Mouse (Mus musculus) forebrain, embryonic 10.5 days (tissue): Measurements from ENCODE around the gene Zc3h10. TPM values are rescaled to one million over a fixed set of nuclear protein-coding genes. Genes with fewer than 3 reads are reported as not detected.
"Not testable (repeated sequence)": the region's sequence is repeated elsewhere in the genome, so short reads cannot be mapped to it uniquely, and the experiment has no call there.

Experiments used
- DNase-seq: peaks from one replicate; pipeline ENCODE4 v3.0.0-alpha.2; 2017; ENCODE audit warnings: low spot score; ENCODE audit errors: extremely low spot score
- H3K27ac ChIP-seq: fragments of 300-500 bp; sonication (generic); 2 replicates; pipeline ENCODE4 v1.5.1; 2016; ENCODE audit warnings: mild to moderate bottlenecking
- H3K27me3 ChIP-seq: fragments of 300-500 bp; sonication (generic); 2 replicates; pipeline ENCODE4 v1.6.1; 2016; ENCODE audit warnings: mild to moderate bottlenecking; ENCODE audit not compliant: poor library complexity, severe bottlenecking
- H3K36me3 ChIP-seq: fragments of 300-500 bp; sonication (generic); replicated peaks from 2 replicates; pipeline ENCODE4 v1.6.1; 2016; ENCODE audit warnings: mild to moderate bottlenecking, moderate library complexity
- H3K4me1 ChIP-seq: fragments of 300-500 bp; sonication (generic); 2 replicates; pipeline ENCODE4 v1.6.1; 2016
- H3K4me3 ChIP-seq: fragments of 300-500 bp; sonication (generic); 2 replicates; pipeline ENCODE4 v1.5.1; 2016; ENCODE audit warnings: mild to moderate bottlenecking, moderate library complexity
- H3K9me3 ChIP-seq: fragments of 300-500 bp; sonication (generic); 2 replicates; pipeline ENCODE4 v1.6.1; 2016; ENCODE audit warnings: mild to moderate bottlenecking, moderate library complexity
- WGBS: fragments of 180-500 bp; shearing (Covaris S2); methylation state at CpG from one replicate; pipeline ENCODE4 v1.1.7; 2016; 5-methylcytosine and 5-hydroxymethylcytosine counted together
- polyA plus RNA-seq: library from polyadenylated mRNA; unstranded; fragments of >200 nt; fragmentation: Nextera tagmentation; extraction: Ambion mirVana; gene quantifications from 2 replicates; pipeline ENCODE4 v1.2.1, GENCODE M21; 2016

The Zc3h10 gene
- polyA plus RNA-seq, 1 experiment from 2014 or later = 11.8 TPM

DNA sequence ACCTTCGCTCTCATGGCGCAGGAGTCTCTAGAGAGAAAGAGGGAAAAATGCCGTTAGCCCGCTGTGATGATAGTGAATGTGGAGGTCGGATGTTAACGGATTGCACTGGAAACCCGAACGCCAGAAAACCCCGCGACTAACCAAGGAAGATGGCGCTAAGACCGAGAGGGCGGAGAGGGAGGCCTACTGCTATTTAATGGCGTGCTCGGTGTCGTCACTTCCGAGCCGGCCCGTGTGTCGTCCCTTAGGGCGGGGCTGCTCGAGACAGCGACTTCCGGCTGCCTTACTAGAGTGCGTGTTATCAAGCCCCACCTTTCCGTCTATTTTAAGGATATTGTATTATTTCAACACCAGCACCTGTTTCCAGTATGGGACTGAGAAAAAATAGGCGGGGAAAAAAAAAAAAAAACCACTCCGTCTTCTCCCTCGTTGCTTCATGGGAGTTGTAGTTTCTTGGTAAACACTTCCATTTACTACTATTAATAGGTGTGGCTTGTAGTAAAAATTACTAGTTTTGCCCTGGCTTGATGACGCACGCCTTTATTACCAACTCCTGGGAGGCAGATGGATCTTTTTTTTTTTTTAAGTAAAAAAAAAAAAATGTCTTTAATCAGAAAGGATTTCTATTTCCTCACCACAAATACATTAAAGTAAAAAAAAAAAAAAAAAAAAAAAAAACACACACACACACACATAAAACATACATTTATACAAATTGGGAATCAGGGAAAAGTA is 1.5 kb upstream of the Zc3h10 start, which contains the start of gene Rpl41:
TSS of gene Rpl41 (minus strand) at position 359 of the 735 bp plus-strand sequence.
- no peaks in the 10 kb centered on the region for H3K27me3 ChIP-seq
- peaks cover 27% of the 10 kb centered on the region for H3K36me3 ChIP-seq
- DNase-seq = peak; percentile 92
- H3K4me3 ChIP-seq = peak within 1 kb of the TSS; percentile 71
- peak within 1 kb of the TSS; percentile 96 for H3K27ac ChIP-seq
- no peaks in the 10 kb centered on the region for H3K9me3 ChIP-seq
- H3K4me1 ChIP-seq = peaks cover 29% of the 10 kb centered on the region
- WGBS = under 1% methylated on average over 31 of the region's 31 CpGs

DNA sequence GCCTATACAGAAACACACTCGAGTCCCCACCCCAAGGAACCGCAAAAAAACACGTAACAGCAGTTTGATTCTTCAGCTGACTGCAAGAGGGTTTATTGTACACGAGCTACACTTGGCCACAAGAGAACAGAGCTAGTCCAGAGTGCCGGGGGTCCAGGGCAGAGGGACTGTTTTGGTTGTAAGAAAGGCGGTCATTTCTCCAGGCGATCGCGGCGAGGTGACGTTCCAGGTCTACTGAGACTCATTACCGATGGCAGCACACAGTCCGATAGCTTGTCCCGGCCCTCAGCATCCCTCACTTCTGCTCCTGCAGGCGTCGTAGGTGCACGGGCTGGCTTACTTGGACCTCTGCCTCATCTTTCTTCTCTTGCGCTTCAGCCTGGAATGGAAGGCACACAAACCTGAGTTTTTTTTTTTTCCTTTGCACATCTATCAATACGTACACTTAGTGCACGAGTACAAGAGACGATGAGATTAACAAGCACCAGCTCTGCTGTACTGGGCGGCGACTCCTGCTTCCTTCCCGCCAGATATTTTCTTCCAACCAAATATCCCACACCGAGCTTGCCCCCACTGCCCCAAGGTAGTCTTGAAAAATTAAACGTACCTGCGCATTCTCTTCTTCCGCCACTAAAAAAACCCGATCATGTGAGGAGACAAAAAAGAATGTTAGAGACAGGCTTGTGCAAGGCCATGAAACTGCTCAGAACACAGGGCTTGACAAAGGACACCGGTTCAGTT is 647 bp upstream of the Zc3h10 start:
- Histone ChIP-seq H3K4me3 (peak overlapping the region; percentile 71), H3K27ac (peak overlapping the region; percentile 96), H3K4me1 (peaks cover 38% of the 10 kb centered on the region), H3K36me3 (peaks cover 36% of the 10 kb centered on the region)
- not testable (repeated sequence) for H3K27me3 ChIP-seq, H3K9me3 ChIP-seq, DNase-seq
- WGBS = under 1% methylated on average over 30 of the region's 30 CpGs

DNA sequence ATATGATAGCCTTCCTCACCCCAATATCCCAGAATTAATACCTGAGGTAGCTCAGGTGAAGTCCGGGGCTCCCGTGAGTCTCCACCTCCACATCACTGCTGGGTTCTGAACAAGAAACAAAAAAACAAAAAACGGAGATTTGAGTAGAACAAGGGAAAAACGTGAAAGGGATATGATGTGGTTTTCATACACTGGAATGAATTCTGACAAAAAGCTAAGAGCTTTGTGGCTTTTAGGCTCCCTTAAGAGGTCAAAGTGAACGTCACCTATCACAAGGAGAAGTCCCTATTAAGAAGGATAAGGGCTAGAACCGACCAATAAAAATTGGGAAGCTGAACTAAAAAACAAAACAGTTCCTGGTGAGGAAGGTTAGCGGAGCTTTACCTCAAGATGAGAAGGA is 787 bp downstream of the Zc3h10 start:
- no peaks in the 10 kb centered on the region for H3K9me3 ChIP-seq
- H3K36me3 ChIP-seq = peaks cover 50% of the 10 kb centered on the region
- H3K27me3 ChIP-seq = no peaks in the 10 kb centered on the region
- H3K27ac ChIP-seq = peak overlapping the region; percentile 96
- WGBS = 31% methylated on average over 7 of the region's 7 CpGs
- H3K4me1 ChIP-seq = peaks cover 40% of the 10 kb centered on the region
- peak overlapping the region; percentile 71 for H3K4me3 ChIP-seq
- no peak for DNase-seq

DNA sequence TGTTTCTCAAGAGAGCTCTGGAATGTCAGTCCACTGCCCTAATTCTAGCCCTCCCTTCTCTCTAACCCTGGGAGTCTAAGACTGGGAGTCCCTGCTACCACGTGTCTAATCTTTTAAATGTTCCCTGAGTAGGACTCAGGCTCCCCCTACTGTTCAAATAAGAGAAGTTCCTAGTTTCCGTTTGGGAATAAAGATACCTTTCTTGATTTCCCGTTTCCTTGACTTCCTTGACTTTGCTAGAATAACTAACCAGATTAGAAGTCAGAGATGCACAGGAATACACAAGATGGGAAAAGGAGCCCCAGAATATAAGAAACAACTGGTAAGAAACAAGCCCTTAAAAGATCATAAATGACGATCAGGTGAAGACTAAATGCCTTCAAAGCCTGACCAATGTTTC is 1.2 kb downstream of the Zc3h10 start:
- Histone ChIP-seq H3K4me1 (peaks cover 40% of the 10 kb centered on the region), H3K36me3 (peaks cover 55% of the 10 kb centered on the region), H3K27me3 (no peaks in the 10 kb centered on the region), H3K4me3 (peak overlapping the region; percentile 71), H3K9me3 (no peaks in the 10 kb centered on the region), H3K27ac (peak overlapping the region; percentile 96)
- DNase-seq = no peak
- WGBS = 16% methylated on average over 4 of the region's 4 CpGs

DNA sequence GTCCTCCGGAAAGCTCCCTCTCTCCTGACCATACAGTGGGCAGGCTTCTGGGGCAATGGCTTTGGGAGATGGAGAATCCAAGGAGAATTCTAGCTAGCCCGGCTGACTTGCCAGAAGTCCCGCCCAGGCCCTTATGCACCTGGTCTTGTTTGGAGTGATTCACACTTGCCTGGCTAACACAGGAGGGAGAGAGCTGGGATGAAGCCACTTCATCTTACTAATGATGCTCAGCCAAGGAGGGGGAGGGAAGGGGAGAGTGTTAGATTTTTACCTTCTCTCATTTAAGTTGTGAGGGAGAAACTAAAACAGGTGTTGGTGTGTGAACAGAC is 2.0 kb downstream of the Zc3h10 start:
- DNase-seq = no peak
- Histone ChIP-seq H3K36me3 (peaks cover 60% of the 10 kb centered on the region), H3K27ac (no peak overlapping the region), H3K4me1 (peaks cover 40% of the 10 kb centered on the region), H3K9me3 (no peaks in the 10 kb centered on the region), H3K27me3 (no peaks in the 10 kb centered on the region), H3K4me3 (no peak overlapping the region)
- WGBS = 93% methylated on average over 3 of the region's 3 CpGs

DNA sequence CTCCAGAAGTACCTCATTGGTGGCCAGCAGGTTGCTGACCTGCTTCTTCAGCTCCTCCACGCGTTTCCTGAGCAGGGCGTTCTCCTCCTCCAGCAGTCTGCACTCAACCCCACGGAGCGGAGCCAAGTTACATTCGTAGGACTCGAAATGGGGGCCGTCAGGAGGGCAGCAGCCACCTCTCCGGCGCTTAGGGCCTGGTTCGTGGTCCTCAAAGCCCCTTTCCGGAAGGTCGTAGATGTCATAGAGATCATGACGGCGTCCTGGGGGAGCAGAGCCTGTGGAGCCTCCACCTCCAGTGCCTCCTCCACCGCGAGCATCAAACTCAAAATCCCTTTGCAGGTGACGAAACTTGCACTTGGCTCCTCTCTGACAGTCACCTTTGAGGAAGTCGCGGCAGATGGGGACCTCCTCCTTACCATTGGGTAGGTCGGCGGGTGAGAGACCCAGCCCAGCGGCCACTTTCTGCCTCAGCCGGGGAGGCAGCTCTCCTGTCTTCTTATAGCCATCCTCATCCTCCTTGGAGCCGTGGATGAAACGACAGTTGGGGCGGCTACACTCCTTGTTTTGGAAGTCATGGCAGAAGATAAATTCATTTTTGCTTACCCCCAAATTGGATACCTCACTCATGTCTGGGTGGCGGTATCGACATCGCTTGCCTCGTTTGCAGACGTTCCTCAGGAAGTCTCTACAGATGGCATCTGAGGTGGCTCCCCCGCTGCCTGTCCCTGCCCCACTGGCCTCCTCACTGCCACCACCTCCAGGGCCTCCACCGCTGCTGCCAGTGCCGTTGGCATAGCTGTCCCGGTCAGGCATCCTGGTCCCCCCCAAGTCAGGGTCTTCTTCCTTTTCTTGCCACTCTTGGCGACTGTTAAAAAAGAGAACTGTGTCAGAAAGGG is 2.7 kb downstream of the Zc3h10 start:
- Histone ChIP-seq H3K36me3 (peaks cover 64% of the 10 kb centered on the region), H3K27ac (no peak overlapping the region), H3K9me3 (no peaks in the 10 kb centered on the region), H3K27me3 (no peaks in the 10 kb centered on the region), H3K4me3 (peak overlapping the region; percentile 0), H3K4me1 (peaks cover 40% of the 10 kb centered on the region)
- WGBS = 96% methylated on average over 37 of the region's 37 CpGs
- DNase-seq = no peak

DNA sequence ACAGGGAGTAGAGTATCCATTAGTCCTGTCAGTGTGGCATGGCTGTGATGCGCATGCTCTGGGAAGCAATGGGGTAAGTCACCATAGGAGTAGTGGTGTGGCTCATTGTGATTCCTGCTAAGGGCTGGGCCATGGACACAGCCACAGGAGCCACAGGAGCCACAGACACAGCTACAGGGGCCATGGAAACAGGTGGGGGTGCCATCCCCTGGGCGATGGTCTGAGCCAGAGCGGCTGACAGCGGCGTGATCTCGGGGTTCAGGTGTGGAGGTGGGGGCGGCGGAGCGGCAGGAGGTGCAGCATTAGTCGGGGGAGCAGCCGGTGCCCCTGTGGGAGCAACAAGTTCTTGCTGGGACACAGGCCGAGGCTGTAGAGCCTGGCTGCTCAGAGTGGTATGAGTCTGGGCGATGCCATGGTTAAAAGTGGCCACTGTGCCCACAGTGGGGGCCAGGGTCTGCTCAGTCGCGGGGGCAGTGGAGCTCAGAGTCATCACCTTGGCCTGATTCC is 3.4 kb downstream of the Zc3h10 start:
- no peak overlapping the region for H3K27ac ChIP-seq
- no peak for DNase-seq
- peaks cover 64% of the 10 kb centered on the region for H3K36me3 ChIP-seq
- 97% methylated on average over 15 of the region's 15 CpGs for WGBS
- no peaks in the 10 kb centered on the region for H3K27me3 ChIP-seq
- H3K9me3 ChIP-seq = no peaks in the 10 kb centered on the region
- H3K4me1 ChIP-seq = peaks cover 37% of the 10 kb centered on the region
- peak overlapping the region; percentile 0; the same call in 1 of the 2 replicates for H3K4me3 ChIP-seq

DNA sequence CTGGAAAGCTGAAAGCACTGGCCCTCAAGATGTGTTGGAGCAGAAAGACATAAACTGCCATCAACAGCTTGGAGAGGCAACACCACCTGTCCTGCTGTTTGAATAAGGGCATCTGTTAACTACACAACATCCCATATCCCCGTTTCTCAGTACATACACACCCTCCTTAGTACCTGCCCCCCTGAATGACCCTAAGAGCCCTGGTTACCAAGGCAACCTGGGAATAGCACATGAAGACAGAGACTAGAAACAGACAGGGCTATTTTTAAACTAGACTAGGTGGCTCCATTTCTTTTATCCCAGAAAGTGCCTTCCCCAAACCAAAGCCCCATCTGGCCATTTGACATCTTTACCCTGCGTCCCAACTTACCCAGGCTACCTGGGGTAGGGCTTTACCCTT is 4.5 kb downstream of the Zc3h10 start:
- 85% methylated on average over 2 of the region's 2 CpGs for WGBS
- H3K9me3 ChIP-seq = no peaks in the 10 kb centered on the region
- H3K27me3 ChIP-seq = no peaks in the 10 kb centered on the region
- no peak overlapping the region for H3K27ac ChIP-seq
- no peak overlapping the region for H3K4me3 ChIP-seq
- DNase-seq = no peak
- H3K36me3 ChIP-seq = peaks cover 61% of the 10 kb centered on the region
- H3K4me1 ChIP-seq = peaks cover 37% of the 10 kb centered on the region

DNA sequence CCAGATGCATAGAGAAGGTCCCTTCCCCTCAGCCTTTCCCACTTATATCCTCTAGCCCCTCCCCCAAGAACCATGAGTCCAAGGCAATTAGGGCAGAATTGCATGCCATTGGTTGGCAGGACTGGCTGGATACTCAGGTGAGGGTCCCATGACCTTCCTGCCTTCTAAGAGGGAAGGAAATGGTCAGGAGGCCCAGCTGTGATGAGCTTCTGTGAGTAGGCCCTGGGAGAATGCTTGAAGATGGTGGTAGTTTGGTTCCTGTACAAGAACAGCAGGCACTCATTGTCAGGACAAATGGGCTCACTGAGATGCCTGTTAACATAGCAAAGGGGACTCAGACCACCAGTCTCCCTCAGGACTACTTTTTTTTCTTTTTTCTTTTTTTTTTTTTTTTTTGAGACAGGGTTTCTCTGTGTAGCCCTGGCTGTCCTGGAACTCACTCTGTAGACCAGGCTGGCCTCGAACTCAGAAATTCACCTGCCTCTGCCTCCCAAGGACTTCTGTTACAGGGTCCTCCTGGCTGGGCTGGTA is 9.2 kb downstream of the Zc3h10 start:
- Histone ChIP-seq H3K4me3 (no peak overlapping the region), H3K36me3 (peaks cover 30% of the 10 kb centered on the region), H3K27ac (no peak overlapping the region), H3K4me1 (peaks cover 14% of the 10 kb centered on the region), H3K9me3 (no peaks in the 10 kb centered on the region), H3K27me3 (0 out of 2 replicates have a peak, but pooled peaks cover 4% of the 10 kb centered on the region)
- WGBS = 89% methylated on average over 1 of the region's 1 CpGs
- no peak for DNase-seq

DNA sequence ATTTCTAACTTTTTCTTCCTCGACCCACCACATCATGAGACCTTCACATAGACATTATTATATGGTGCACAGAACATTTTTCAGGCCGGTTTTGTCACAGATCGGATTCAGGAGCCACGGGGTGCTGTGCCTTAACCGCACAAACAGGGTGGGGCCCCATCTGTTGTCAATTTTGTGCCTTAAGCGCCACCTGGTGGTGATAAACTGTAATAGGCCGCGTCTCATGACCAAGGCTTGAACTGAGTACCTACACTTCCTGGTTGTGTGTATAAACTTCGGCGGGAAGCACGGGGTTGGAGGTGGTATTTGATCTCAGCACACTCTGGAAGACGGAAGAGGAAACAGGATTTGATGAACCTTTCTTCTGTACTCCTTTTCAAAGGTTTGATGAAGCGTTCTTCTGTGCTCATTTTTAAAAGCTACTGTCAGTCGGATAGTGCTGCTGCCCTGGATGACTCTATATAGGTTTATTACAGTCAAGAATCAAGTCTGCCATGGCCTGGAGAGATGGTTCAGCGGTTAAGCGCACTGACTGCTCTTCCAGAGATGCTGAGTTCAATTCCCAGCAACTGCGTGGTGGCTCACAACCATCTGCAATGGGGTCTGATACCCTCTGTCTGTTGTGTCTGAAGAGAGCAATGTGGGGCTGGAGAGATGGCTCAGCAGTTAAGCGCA is 11.2 kb downstream of the Zc3h10 start:
- H3K4me3 ChIP-seq = peak overlapping the region; percentile 29
- H3K27ac ChIP-seq = peak overlapping the region; percentile 49; the same call in 1 of the 2 replicates
- peaks cover 10% of the 10 kb centered on the region for H3K36me3 ChIP-seq
- 19% methylated on average over 18 of the region's 18 CpGs for WGBS
- H3K9me3 ChIP-seq = no peaks in the 10 kb centered on the region
- DNase-seq = peak; percentile 86
- peaks cover 10% of the 10 kb centered on the region for H3K4me1 ChIP-seq
- 0 out of 2 replicates have a peak, but pooled peaks cover 4% of the 10 kb centered on the region for H3K27me3 ChIP-seq

DNA sequence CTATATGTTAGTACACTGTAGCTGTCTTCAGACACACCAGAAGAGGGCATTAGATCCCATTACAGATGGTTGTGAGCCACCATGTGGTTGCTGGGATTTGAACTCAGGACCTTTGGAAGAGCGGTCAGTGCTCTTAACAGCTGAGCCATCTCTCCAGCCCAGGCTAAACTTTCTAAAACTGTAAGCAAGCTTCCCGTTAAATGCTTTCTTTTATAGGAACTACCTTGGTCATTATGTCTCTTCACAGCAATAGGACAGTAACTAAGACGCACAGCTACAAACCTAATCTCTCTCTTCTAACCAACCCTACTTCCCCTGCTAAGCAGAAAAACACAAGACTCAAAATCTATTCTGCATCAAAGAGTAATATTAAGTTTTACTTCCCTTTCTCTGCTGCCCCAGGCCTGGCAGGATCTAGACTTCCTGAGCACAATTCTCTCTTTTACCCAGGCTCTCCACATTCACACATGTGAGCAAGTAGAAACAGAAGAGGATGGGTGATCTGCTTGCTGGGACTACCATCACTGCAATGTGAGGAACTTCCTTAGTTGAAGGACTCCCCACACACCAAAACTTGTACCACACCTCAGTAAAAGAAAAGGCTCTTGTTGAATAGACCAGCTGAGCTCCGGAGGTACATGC is 11.8 kb downstream of the Zc3h10 start:
- H3K27ac ChIP-seq = peak overlapping the region; percentile 49; the same call in 1 of the 2 replicates
- peak overlapping the region; percentile 29 for H3K4me3 ChIP-seq
- peaks cover 4% of the 10 kb centered on the region; the same call in 1 of the 2 replicates for H3K36me3 ChIP-seq
- H3K4me1 ChIP-seq = peaks cover 10% of the 10 kb centered on the region
- 76% methylated on average over 4 of the region's 4 CpGs for WGBS
- DNase-seq = no peak
- no peaks in the 10 kb centered on the region for H3K9me3 ChIP-seq
- 0 out of 2 replicates have a peak, but pooled peaks cover 4% of the 10 kb centered on the region for H3K27me3 ChIP-seq
